Mouse (Mus musculus): ENCODE results near the gene Tmem145.

DNA sequence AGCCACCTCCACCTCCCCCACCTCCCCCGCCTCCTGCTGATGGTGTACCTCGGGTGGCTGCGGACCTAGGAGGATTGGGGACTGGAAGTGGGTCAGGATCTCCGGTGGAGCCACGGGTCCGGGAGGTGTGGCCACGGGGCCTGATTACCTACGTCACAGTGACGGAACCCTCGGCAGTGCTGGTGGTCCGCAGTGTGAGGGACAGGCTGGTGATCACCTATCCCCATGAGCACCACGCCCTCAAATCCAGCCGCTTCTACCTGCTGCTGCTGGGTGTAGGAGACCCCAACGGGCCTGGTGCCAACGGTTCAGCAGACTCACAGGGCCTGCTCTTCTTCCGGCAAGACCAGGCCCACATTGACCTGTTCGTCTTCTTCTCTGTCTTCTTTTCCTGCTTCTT, 57.7 kb downstream of the Tmem145 start:
- no peak for TF ChIP-seq CTCF (IDR thresholded peaks at IDR 0.05; ENCODE audit: low read depth)
- TF ChIP-seq EP300 (optimal IDR thresholded peaks at IDR 0.05) = no peak

Data from stomach, postnatal 0 days (tissue).